Mouse (Mus musculus): ENCODE measurements at regions not wholly inside any gene's neighbourhood (a gene's known extent, or its start where the extent isn't known, plus 50 kb on each side); places are given as distances from the start of the nearest gene placed in this dataset.

- peak; percentile 42 for DNase-seq (ENCODE audit: low spot score)
Observed at GRCm38 (mm10) chr1:34642304-34642893, 62.9 kb downstream of the Amer3 start.

- no peak for DNase-seq (ENCODE audit: low spot score)
Observed at GRCm38 (mm10) chr1:34653963-34654644, 74.6 kb downstream of the Amer3 start.

GRCm38 (mm10) chr1:34657481-34657880 is 78.0 kb downstream of the Amer3 start:
- no peak for DNase-seq (ENCODE audit: low spot score)

GRCm38 (mm10) chr1:34663875-34664547 is 84.6 kb downstream of the Amer3 start:
- no peak for DNase-seq (ENCODE audit: low spot score)

- no peak for DNase-seq (ENCODE audit: low spot score)
Observed at GRCm38 (mm10) chr1:34664816-34665511, 85.5 kb downstream of the Amer3 start.

- no peak for DNase-seq (ENCODE audit: low spot score)
Observed at GRCm38 (mm10) chr1:34665512-34665854, 86.0 kb downstream of the Amer3 start.

- DNase-seq (ENCODE audit: low spot score), result no peak
Observed at GRCm38 (mm10) chr1:34666226-34666662, 86.8 kb downstream of the Amer3 start.

GRCm38 (mm10) chr1:34677105-34677741 is 97.8 kb downstream of the Amer3 start:
- DNase-seq (ENCODE audit: low spot score), result no peak

GRCm38 (mm10) chr1:34677832-34678733 is 98.6 kb downstream of the Amer3 start:
- no peak for DNase-seq (ENCODE audit: low spot score)

- DNase-seq (ENCODE audit: low spot score), result no peak
Observed at GRCm38 (mm10) chr1:34678734-34679068, 99.2 kb downstream of the Amer3 start.

GRCm38 (mm10) chr1:34686539-34686938 is 107.1 kb downstream of the Amer3 start:
- DNase-seq (ENCODE audit: low spot score), result no peak

GRCm38 (mm10) chr1:34696533-34696932 is 117.1 kb downstream of the Amer3 start:
- no peak for DNase-seq (ENCODE audit: low spot score)

- DNase-seq (ENCODE audit: low spot score), result no peak
Observed at GRCm38 (mm10) chr1:34700237-34701030, 121.0 kb downstream of the Amer3 start.

- DNase-seq (ENCODE audit: low spot score), result no peak
Observed at GRCm38 (mm10) chr1:34701436-34701835, 122.0 kb downstream of the Amer3 start.

GRCm38 (mm10) chr1:34709089-34709488 is 129.6 kb downstream of the Amer3 start:
- DNase-seq (ENCODE audit: low spot score), result no peak

- no peak for DNase-seq (ENCODE audit: low spot score)
Observed at GRCm38 (mm10) chr1:34722674-34723073, 120.2 kb downstream of the Fam168b start.

GRCm38 (mm10) chr1:34732156-34732555 is 110.7 kb downstream of the Fam168b start:
- no peak for DNase-seq (ENCODE audit: low spot score)

GRCm38 (mm10) chr1:34733026-34733913 is 109.6 kb downstream of the Fam168b start:
- DNase-seq (ENCODE audit: low spot score), result no peak

- DNase-seq (ENCODE audit: low spot score), result no peak
Observed at GRCm38 (mm10) chr1:34738386-34739067, 104.3 kb downstream of the Fam168b start.
